Mouse (Mus musculus) CD4-positive helper T cell, adult 2 months (primary cell): ENCODE data around the gene Gm17026.
"Not testable (repeated sequence)": the region's sequence is repeated elsewhere in the genome, so short reads cannot be mapped to it uniquely, and the experiment has no call there.

Source experiments
- DNase-seq: peaks from one replicate; pipeline ENCODE4 v3.0.0-alpha.2; 2012; ENCODE audit warnings: low read depth, missing footprints, low spot score

Gm17026 gene

DNA sequence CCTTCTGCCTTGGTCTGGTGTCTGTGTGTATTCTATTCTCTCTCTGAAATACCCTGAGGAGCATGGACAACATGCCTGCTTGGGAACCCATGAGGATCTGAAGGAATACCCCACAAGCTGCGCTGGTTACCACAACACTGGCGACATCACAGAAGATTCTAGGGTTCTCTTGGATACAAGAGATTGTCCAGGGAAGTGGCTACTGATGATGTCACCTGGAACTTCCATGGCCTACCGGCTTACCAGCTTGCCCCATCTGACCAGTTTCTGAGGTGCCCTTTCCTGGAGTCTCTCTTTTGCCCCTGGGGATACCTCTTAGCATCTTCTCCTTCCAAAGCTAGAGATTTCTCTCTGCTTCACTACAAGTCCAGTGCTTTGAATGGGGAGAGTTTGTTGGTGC, at the start of gene Gm17026:
Gm17026 (minus strand) TSS at position 101 of the 400 bp plus-strand sequence.
- DNase-seq: not testable (repeated sequence)

DNA sequence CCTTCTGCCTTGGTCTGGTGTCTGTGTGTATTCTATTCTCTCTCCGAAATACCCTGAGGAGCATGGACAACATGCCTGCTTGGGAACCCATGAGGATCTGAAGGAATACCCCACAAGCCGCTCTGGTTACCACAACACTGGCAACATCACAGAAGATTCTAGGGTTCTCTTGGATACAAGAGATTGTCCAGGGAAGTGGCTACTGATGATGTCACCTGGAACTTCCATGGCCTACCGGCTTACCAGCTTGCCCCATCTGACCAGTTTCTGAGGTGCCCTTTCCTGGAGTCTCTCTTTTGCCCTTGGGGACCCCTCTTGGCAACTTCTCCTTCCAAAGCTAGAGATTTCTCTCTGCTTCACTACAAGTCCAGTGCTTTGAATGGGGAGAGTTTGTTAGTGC, 37.4 kb upstream of the Gm17026 start, which contains the start of gene Gm9611:
Gm9611 (minus strand) TSS at position 101 of the 400 bp plus-strand sequence.
- not testable (repeated sequence) for DNase-seq

DNA sequence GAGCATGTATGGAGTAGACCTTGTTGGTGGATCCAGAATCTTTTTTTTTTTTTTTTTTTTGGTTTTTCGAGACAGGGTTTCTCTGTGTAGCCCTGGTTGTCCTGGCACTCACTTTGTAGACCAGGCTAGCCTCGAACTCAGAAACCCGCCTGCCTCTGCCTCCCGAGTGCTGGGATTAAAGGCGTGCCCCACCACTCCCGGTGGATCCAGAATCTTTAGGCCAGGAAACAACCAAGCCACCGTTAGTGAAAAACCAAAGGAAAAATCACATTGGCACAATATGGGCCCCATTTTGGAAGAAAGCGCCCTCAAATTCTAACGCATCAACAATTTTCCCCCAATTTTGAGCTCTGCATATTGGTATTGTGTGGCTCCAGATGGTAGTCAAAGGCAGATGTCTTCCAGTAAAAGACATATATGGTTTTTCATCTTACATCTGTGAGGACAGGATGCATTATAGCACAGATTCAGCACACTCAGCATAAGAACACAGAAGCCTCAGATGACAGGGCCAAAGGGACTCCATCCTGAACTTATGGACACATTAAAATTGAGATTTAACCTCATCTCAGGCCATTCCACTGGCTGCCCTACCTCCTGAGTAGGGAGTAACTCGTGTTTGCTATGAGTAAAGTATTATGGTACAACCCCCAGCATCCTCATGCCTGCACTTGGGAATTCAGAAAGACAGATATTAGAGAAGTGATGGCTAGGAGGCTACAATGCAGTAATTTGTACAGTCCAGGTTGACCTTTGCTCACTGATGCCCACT, 42.9 kb downstream of the Gm17026 start:
- not testable (repeated sequence) for DNase-seq
